Mouse (Mus musculus): Measurements from ENCODE around the gene Trmt11.

The Trmt11 gene

GRCm38 (mm10) chr10:30600542-30600966, at the start of gene Trmt11:
TSS of gene Trmt11 (minus strand) at chr10:30600749.
- WGBS = under 1% methylated on average over 26 of the region's 28 CpGs

- WGBS = 79% methylated on average over 2 of the region's 2 CpGs
Observed at GRCm38 (mm10) chr10:30647681-30648080, 47.1 kb upstream of the Trmt11 start.

- 81% methylated on average over 3 of the region's 3 CpGs for WGBS
Observed at GRCm38 (mm10) chr10:30638216-30638615, 37.7 kb upstream of the Trmt11 start.

GRCm38 (mm10) chr10:30636474-30637154, 36.1 kb upstream of the Trmt11 start:
- 90% methylated on average over 1 of the region's 1 CpGs for WGBS

- 97% methylated on average over 1 of the region's 1 CpGs for WGBS
Observed at GRCm38 (mm10) chr10:30632718-30633117, 32.2 kb upstream of the Trmt11 start.

- 93% methylated on average over 3 of the region's 3 CpGs for WGBS
Observed at GRCm38 (mm10) chr10:30629513-30629912, 29.0 kb upstream of the Trmt11 start, which contains the start of gene Hint3. TSS of gene Hint3 (minus strand) at chr10:30629632.

- WGBS = 95% methylated on average over 11 of the region's 11 CpGs
Observed at GRCm38 (mm10) chr10:30628444-30628843, 27.9 kb upstream of the Trmt11 start.

GRCm38 (mm10) chr10:30627548-30627947, 27.0 kb upstream of the Trmt11 start:
- 38% methylated on average over 1 of the region's 1 CpGs for WGBS

GRCm38 (mm10) chr10:30624161-30625019, 23.8 kb upstream of the Trmt11 start:
- WGBS = 63% methylated on average over 5 of the region's 5 CpGs

- 37% methylated on average over 3 of the region's 3 CpGs for WGBS
Observed at GRCm38 (mm10) chr10:30618918-30619210, 18.3 kb upstream of the Trmt11 start.

- WGBS = under 1% methylated on average over 49 of the region's 49 CpGs
Observed at GRCm38 (mm10) chr10:30618091-30618917, 17.8 kb upstream of the Trmt11 start.

- WGBS = 88% methylated on average over 4 of the region's 4 CpGs
Observed at GRCm38 (mm10) chr10:30613039-30613438, 12.5 kb upstream of the Trmt11 start.

GRCm38 (mm10) chr10:30608109-30608508, 7.6 kb upstream of the Trmt11 start:
- WGBS = 75% methylated on average over 2 of the region's 2 CpGs

GRCm38 (mm10) chr10:30600094-30600534, 435 bp downstream of the Trmt11 start:
- WGBS = under 1% methylated on average over 26 of the region's 27 CpGs

- 19% methylated on average over 5 of the region's 5 CpGs for WGBS
Observed at GRCm38 (mm10) chr10:30587037-30587436, 13.5 kb downstream of the Trmt11 start.

GRCm38 (mm10) chr10:30585691-30586090, 14.9 kb downstream of the Trmt11 start:
- WGBS = 86% methylated on average over 1 of the region's 1 CpGs

GRCm38 (mm10) chr10:30577670-30578280, 22.8 kb downstream of the Trmt11 start:
- WGBS = 98% methylated on average over 5 of the region's 5 CpGs

- 91% methylated on average over 3 of the region's 3 CpGs for WGBS
Observed at GRCm38 (mm10) chr10:30564651-30565050, 35.9 kb downstream of the Trmt11 start.

- 86% methylated on average over 11 of the region's 11 CpGs for WGBS
Observed at GRCm38 (mm10) chr10:30555686-30556578, 44.6 kb downstream of the Trmt11 start.

GRCm38 (mm10) chr10:30552377-30552776, 48.2 kb downstream of the Trmt11 start:
- WGBS = 83% methylated on average over 1 of the region's 1 CpGs

GRCm38 (mm10) chr10:30549974-30550373, 50.6 kb downstream of the Trmt11 start:
- WGBS = 67% methylated on average over 3 of the region's 3 CpGs
